Mouse (Mus musculus): ENCODE results near the gene Oas1g. TPM values are rescaled to one million over a fixed set of nuclear protein-coding genes. Genes with fewer than 3 reads are reported as not detected.

Oas1g gene
- total and polyA plus RNA-seq, 3 experiments: 0.66 to 2.5 (median 1.1) TPM

Small RNA genes lying within 50 kb of the gene (microRNA-seq; reads per million reads assigned to microRNA genes)
- gene Gm22907: 0 reads per million in 2 experiments

Other genes starting within 250 kb of the Oas1g start
- 10 to 100 TPM in 1 of 2 experiments, 1 to 10 TPM in 1; 4.6 to 16.1 TPM for gene Rasal1, start 238.8 kb downstream of the Oas1g start, total RNA-seq (2021)
- 19.0 and 19.2 TPM in 2 replicates for gene Rasal1, start 238.8 kb downstream of the Oas1g start, polyA plus RNA-seq (2012; rRNA removed)
- gene Dtx1, start 175.7 kb downstream of the Oas1g start, total RNA-seq (2021): 10 to 100 TPM; 12.8 to 13.4 TPM
- gene Dtx1, start 175.7 kb downstream of the Oas1g start, polyA plus RNA-seq (2012; rRNA removed): 28.5 and 28.6 TPM in 2 replicates
- under 1 TPM; 0.55 to 0.92 TPM for gene Oas2, start 137.8 kb downstream of the Oas1g start, total RNA-seq (2021)
- gene Oas2, start 137.8 kb downstream of the Oas1g start, polyA plus RNA-seq (2012; rRNA removed): 3.5 and 3.7 TPM in 2 replicates
- gene Oas3, start 110.0 kb downstream of the Oas1g start, total RNA-seq (2021): under 1 TPM; 0.31 to 0.72 TPM
- 1.5 and 1.6 TPM in 2 replicates for gene Oas3, start 110.0 kb downstream of the Oas1g start, polyA plus RNA-seq (2012; rRNA removed)
- not detected for gene Oas1e, start 92.1 kb downstream of the Oas1g start, total RNA-seq (2021)
- not detected in 2 replicates for gene Oas1e, start 92.1 kb downstream of the Oas1g start, polyA plus RNA-seq (2012; rRNA removed)
- under 1 TPM; 0.49 to 0.97 TPM for gene Oas1c, start 75.1 kb downstream of the Oas1g start, total RNA-seq (2021)
- 1.0 and 2.8 TPM in 2 replicates for gene Oas1c, start 75.1 kb downstream of the Oas1g start, polyA plus RNA-seq (2012; rRNA removed)
- gene Oas1f, start 40.2 kb downstream of the Oas1g start, total RNA-seq (2021): not detected
- not detected in 2 replicates for gene Oas1f, start 40.2 kb downstream of the Oas1g start, polyA plus RNA-seq (2012; rRNA removed)
- not detected for gene Oas1h, start 26.2 kb downstream of the Oas1g start, total RNA-seq (2021)
- gene Oas1h, start 26.2 kb downstream of the Oas1g start, polyA plus RNA-seq (2012; rRNA removed): not detected in 2 replicates
- 1 to 10 TPM; 3.2 to 3.6 TPM for gene Oas1a, start 19.9 kb upstream of the Oas1g start, total RNA-seq (2021)
- 8.5 and 8.9 TPM in 2 replicates for gene Oas1a, start 19.9 kb upstream of the Oas1g start, polyA plus RNA-seq (2012; rRNA removed)
- gene Oas1d, start 26.9 kb upstream of the Oas1g start, total RNA-seq (2021): not detected
- not detected in 2 replicates for gene Oas1d, start 26.9 kb upstream of the Oas1g start, polyA plus RNA-seq (2012; rRNA removed)
- 1 to 10 TPM; 3.7 to 4.6 TPM for gene Rph3a, start 122.5 kb upstream of the Oas1g start, total RNA-seq (2021)
- gene Rph3a, start 122.5 kb upstream of the Oas1g start, polyA plus RNA-seq (2012; rRNA removed): 2.4 and 3.5 TPM in 2 replicates